Mouse (Mus musculus) gastrocnemius, postnatal 10 days (tissue): ENCODE results near the gene Inpp4b. TPM values are rescaled to one million over a fixed set of nuclear protein-coding genes. Genes with fewer than 3 reads are reported as not detected.
"Not testable (repeated sequence)": the region's sequence is repeated elsewhere in the genome, so short reads cannot be mapped to it uniquely, and the experiment has no call there.

ENCODE experiments used
- DNase-seq: peaks from one replicate; pipeline ENCODE4 v3.0.0; 2021; ENCODE audit warnings: mixed read lengths
- total RNA-seq, 2 experiments: library from RNA; stranded (reverse); gene quantifications; 2 replicates each; pipeline ENCODE4 v1.2.3; 2021

Gene Inpp4b
- total RNA-seq, 2 experiments from 2014 or later = 15.8 to 20.9 TPM

DNA sequence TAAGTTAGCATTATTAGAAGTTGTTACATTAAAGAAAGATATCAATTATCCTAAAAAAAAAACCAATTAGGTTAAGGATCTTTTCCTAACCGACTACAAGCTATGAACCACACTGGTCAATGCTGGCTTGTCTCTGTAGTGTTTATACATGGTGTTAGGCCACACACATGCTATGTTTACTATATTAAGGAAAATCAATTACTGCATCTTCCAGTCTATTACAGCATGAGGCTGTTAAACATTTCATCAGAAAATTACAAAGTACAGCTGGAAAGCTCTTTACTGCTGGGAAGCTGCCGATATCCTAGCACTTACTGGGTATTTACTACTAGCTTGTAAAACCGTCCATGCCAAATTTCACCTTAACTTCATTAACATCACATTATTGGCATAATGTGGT is 653.9 kb downstream of the Inpp4b start:
- DNase-seq = no peak

DNA sequence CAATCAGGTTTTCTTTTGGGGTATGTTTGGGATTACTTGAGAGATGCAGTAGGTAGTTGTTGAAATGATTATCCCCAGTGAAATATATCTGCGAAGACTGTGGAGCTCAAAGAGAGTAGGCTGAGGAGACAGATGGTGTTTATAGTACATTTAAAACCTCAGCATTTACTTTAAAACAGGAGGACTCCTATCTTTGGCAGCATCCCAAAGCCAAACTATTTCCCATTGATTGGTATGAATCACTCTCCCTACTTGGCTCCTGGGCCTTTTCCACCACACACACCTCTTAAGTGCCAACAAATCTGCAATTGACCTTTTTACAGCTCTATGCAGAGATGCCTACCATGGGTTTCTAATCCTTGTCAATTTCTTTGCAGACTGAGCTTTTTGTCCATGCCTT is 654.5 kb downstream of the Inpp4b start:
- no peak for DNase-seq

DNA sequence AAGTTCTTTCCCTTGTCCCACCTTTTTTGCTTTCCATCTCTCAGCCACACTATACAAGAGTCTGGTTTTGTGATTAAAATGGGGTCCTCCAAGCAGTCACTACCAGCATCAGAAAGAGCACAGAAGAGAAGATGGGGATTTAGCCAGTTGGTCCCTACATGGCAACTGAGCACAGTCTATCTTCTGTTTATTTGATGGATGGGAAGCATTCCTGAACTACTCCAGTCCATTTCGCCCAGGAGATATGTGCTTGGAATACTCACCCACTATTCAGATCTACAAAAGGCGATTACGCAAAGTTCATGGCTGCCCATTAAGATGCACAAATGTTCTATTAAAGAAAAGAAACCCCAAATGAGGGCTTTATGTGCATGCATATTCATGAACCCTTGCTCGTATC is 661.8 kb downstream of the Inpp4b start:
- DNase-seq = no peak

DNA sequence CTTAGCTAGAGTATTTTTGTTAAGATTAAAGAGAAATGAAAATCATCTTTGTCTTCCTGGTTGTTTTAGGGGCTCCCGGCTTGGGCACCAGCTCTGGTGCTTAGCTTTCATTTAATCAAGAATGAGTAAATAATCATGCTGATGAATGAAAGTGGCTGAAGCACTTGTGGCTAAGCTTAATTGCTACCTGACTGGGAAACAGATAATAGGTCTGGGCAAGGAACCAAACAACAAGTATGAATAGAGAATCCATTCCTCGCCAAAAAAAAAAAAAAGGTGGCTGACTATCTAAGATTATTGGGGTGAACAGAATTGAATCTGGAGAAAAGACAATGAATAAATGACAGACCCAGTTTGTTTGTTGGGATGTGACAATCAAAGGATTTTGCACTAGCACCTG is 663.1 kb downstream of the Inpp4b start:
- no peak for DNase-seq

DNA sequence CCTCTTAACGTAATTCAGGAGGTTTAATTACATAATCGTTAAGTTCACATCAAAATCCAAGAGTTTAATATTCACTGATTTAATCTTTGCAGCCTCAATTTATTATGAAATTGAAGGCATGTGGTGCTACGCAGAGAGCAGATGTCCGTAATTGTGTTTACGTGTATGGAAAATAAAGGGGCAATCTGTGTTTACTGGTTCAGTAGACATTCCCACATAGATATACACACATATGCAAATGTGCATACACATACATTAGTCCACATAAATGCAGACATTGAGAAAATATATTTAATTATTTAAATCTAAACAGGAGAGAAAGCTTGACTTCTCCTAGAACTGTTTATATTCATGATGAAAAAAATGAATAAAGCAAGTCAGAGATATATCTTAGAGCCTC is 675.4 kb downstream of the Inpp4b start:
- DNase-seq = no peak

DNA sequence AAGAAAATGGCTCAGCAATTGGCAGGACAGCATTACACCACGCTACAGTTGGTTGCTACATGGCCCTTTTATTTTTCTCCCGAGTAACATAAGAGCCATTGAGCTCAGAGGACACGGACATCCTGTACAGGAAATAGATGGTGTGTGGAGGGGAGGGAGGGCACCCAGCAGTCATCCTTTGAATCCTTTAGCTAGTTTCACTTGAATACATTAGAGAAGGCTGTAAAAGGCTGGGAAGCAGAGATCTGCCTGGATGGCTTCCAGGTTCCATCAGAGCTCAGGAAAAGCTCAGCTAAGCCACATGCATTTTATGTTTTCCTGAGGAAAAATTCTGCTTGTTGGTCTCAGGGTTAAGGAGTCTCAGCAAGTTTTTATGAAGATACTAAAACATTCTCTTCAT is 685.0 kb downstream of the Inpp4b start:
- DNase-seq = no peak

DNA sequence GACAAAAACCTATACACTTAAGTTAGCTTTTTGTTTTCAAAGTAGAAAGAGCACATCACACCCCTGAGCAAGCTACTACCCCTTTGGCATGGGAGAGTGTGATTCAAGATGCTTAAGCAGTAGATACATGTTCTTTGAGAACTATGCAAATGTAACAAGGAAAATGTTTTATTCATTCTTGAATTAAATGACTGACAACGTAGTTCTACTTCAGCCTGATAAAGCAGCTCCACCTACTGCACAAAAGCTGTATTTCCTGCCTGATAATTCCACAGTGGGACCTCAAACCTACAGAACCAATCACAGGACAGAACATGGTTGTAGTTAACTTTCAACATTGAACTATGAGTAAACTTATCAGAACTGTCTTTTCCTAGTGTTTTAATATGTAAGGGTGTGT is 686.5 kb downstream of the Inpp4b start:
- no peak for DNase-seq

DNA sequence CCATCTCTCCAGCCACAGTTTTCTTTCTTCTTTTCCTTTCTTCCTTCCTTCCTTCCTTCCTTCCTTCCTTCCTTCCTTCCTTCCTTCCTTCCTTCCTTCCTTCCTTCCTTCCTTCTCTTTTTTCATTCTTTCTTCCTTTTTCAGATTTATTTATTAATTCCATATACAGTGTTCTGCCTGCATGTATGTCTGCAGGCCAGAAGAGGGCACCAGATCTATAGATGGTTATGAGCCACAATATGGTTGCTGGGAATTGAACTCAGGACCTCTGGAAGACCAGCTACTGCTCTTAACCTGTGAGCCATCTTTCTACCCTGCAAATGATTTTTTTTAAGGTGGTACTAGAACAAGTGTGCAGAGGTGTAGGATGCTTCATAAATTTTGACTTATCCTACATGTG is 689.7 kb downstream of the Inpp4b start:
- not testable (repeated sequence) for DNase-seq

DNA sequence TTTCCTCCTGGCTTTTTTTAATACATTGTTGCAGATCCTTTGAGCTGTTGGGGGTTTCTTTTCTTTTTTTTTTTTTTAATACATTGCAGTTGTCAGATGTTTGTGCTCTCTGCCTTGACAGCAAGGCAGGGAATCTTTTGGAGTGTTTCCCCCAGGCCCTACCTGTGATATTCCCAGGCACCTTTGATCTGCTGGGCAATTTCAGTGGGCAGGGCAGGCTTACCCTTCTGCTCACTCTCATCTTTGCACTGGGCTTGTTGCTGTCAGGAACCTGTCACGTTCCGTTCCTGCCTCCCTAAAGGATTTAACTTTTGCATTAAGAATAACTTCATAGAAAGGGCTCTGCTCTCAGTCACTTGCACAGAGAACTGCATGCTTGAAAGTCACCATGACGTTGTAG is 711.7 kb downstream of the Inpp4b start:
- DNase-seq = no peak

DNA sequence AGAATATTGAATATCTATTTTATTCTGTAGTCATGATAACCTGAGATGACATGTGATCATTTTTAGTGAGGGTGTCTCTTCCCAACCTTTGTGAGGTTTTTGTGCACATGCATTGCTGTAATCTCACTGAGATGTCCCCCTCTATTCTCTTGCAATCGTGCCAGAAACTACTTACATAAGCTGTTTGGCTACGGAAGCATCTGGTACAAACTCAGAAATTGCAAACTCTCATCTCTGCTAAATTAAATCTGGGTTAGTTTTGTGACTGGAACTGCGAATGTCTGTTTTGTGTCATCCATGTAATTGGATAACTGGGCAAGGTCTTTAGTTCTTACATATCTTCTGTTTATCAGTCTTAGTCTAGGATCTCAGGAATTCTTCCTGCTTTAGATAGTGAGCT is 725.3 kb downstream of the Inpp4b start:
- DNase-seq = no peak

DNA sequence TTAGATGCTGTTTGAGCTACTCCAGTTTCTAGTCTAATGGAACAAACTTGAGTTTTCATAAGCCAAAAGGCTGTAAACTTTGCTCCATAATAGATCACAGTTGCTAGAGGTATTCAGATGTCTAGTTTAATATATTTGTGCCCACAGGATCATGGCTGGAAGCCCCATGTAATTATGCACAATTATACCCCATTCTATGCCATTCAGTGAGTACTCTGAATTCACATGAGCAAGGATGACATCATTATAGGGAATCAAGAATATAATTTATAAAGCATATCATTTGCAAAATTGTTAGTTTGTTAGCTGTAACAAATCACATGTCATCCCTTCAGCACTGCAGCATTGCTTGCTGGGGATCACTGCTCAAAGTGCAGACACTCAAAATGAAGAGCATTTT is 736.9 kb downstream of the Inpp4b start:
- DNase-seq = no peak

DNA sequence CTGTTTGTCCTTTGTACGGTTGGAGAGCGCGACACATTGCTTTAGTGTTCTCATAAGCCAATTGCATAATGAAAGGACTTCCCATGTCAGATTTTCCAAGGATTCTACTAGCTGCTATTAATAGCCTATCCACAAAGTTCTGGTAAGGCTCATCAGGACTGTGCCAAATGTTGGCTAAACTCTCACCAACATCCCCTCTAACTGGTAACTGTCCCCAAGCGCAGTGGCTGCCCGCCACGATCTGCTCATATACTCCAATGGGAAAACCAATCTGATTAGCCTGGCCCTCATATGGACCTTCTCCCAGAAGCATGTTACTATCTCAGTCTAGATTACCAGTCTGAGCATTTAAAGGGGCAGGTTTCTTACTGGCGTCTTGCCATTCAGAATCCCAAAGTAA is 744.3 kb downstream of the Inpp4b start:
- DNase-seq = not testable (repeated sequence)

DNA sequence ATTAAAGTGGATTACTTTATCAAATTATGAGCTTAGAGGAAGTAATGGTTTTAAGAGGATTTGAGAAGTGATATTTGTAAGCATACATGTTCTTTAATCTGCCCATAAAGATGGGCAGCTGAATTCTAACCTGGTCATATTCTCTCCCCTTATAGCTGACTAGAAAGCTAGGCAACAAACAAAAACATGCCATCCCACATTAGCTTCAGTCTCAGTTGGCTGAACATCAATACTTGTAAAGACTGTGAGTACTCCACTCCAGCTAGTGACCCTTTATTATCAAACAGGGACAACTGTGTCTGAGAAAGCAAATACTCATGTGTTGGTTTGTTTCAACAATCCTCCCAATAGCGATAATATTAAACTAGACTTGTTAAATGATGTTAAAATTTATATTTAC is 748.5 kb downstream of the Inpp4b start:
- DNase-seq = no peak

DNA sequence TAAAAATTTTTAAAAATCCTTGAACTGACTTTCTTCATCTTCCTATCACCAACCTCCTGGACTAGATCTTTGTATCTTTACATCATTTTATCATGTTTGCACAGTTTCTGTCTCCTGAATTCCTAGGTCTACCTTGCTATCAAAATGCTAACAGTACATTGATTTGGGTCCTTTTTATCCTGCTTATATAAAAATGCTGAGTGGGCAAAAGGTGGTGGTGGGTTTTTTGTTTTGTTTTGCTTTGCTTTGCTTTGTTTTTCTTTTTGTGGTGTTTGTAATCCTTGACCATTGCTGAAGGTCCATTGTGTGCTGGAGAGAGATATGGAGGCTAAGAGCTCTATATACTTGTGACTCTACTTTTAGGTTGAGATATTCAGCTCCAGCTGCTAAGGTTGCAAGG is 750.9 kb downstream of the Inpp4b start:
- DNase-seq = no peak

DNA sequence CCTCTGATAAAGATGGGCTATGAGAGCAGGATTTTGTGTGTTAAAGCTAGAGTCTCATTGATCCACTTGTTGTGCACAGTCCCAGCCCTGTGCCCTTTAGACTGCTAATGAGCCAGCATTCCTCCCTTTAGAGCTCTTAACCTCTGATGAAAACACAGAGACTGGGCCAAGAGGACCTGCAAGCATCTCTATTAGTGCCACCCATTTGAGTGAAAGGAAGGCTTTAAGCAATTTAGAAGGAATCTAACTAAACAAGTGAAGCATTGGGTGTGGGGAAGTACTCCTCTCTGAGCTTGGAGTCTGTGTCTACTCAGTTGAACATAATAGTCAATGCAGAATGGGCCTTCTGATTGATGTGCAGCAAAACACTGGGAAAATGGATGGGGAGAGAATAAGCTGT is 762.2 kb downstream of the Inpp4b start:
- no peak for DNase-seq

DNA sequence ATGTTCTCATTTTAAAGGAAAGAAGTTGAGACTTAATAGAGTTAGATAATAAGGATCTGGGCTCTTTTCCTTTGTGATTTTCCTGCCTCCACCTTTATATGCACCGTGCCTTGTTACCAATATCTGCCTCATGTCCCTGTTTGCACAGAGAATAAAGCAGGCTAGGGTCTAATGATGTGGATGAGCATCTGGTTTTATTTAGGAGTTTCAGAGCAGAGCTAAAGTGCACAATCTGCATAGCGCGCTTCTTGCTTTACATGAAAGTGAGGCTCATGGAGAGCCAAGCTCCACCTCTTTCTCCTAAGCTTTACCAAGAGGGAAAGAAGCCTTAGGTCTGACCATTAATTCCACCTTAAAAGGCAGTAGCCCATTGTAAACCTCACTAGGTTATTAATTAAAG is 763.8 kb downstream of the Inpp4b start:
- DNase-seq = no peak

DNA sequence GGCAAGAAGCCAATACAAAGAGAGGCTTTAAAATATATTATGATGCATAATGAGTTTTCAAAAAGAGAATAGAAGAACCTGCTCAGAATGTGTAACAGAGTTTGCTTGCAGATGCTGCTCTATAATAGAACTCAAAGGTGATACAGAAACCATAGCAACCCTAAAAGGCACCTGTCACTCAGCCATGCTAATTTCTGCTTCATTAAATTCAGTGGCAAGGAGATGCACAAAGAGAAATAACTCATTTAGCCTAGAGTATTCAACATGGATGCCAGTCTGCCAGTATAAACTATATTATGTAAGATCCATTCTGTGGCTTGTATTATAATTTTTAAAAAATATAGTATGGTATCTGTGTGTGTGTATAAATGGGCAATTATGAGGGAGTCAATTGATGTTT is 807.9 kb downstream of the Inpp4b start:
- no peak for DNase-seq

DNA sequence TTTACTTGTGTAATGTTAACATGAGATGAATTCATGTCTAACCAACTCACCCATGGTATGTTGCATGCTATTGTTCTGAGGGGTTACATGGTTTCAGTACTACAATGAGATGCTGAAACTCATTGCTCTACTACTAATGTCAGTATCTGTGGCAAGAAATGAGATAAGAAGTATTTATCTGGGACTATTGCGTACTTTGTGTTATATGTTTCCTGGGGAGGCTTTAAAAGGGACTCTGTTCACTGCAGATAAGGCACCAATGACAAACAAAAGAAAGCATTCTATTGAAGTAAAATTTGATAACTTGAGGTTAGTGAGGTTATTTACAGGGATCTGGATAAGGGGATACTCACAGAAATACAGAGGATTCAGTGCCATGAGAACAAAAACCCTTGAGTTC is 815.6 kb downstream of the Inpp4b start:
- no peak for DNase-seq
